Mouse (Mus musculus) spleen, adult 2 months (tissue): ENCODE results near the gene Adal.

ENCODE experiments used
- CTCF ChIP-seq: fragments of 200-500 bp; IDR thresholded peaks from 2 replicates; pipeline ENCODE4 v1.5.1; 2011; ENCODE audit warnings: mild to moderate bottlenecking, inconsistent platforms; ENCODE audit not compliant: insufficient read depth, insufficient read length, insufficient replicate concordance; ENCODE audit errors: extremely low read depth
- POLR2A ChIP-seq: fragments of 200-500 bp; IDR thresholded peaks from 2 replicates; pipeline ENCODE4 v1.6.1; 2011; ENCODE audit warnings: low read depth, low read length, inconsistent platforms

DNA sequence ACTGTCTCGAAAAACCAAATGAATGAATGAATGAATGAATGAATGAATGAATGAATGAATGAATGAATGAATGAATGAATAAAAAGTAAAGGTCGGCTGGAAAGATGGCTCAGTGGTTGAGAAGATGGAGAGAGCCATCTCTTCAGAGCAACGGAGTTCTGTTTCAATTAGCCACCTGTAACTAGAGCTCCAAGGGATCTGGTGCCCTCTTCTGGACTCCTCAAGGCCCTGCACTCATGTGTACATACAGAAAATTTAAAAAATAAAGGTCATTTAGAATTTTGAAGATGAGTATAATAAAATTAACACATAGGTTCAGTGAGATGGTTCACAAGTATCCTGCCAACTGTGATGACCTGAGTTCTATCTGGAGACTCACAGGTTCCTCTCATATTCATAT lies 12.9 kb downstream of the Adal start:
- TF ChIP-seq CTCF (no peak), POLR2A (no peak)
